Mouse (Mus musculus): Measurements from ENCODE around the gene E2f2.

DNA sequence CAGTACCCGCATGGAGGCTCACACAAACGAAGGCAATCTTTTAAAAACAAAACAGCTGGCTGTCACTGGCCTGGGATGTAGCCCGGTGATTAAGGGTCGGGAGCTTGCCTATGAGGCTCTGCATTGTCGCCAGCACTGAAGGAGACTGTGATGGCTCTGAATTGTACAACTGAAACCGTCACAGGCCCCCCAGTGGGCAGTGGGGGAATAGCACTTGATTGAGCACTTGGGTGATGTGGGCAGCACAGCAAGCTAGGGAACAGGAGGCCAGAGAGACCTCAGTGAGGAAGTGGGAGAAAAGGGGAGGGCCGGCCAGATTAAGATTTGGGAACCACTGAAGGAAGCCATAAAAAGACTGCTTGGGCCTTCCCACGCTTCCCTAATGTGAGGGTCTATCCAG is 67.4 kb downstream of the E2f2 start:
- TF ChIP-seq CTCF (IDR thresholded peaks at IDR 0.05; ENCODE audit: borderline replicate concordance, extremely low read depth, insufficient read depth, insufficient read length) (peak; percentile 72), POLR2A (IDR thresholded peaks at IDR 0.05; ENCODE audit: borderline replicate concordance, extremely low read depth, insufficient read depth, insufficient read length, poor library complexity, severe bottlenecking) (no peak)

Measured in brain, embryonic 14.5 days (tissue).